Mouse (Mus musculus) NIH3T3 (cell line): Measurements from ENCODE around the gene Cpsf4l.

Experiments used
- DNase-seq: peaks from one replicate; pipeline ENCODE4 v3.0.0-alpha.2; 2012; ENCODE audit warnings: low read depth

Gene Cpsf4l

GRCm38 (mm10) chr11:113709731-113710256 is at the start of gene Cpsf4l:
TSS of gene Cpsf4l (minus strand) at chr11:113710017.
- DNase-seq: no peak

- DNase-seq: no peak
Measured at GRCm38 (mm10) chr11:113758851-113759250, 49.0 kb upstream of the Cpsf4l start.

GRCm38 (mm10) chr11:113756578-113756977 is 46.8 kb upstream of the Cpsf4l start:
- DNase-seq: peak; percentile 51

- DNase-seq: no peak
Measured at GRCm38 (mm10) chr11:113755878-113756277, 46.1 kb upstream of the Cpsf4l start.

- DNase-seq: no peak
Measured at GRCm38 (mm10) chr11:113754845-113755244, 45.0 kb upstream of the Cpsf4l start.

GRCm38 (mm10) chr11:113752685-113753430 is 43.0 kb upstream of the Cpsf4l start:
- no peak for DNase-seq

- DNase-seq: no peak
Measured at GRCm38 (mm10) chr11:113752158-113752661, 42.4 kb upstream of the Cpsf4l start.

- peak; percentile 96 for DNase-seq
Measured at GRCm38 (mm10) chr11:113751484-113752084, 41.8 kb upstream of the Cpsf4l start, which contains the start of gene Cdc42ep4. TSS of gene Cdc42ep4 (minus strand) at chr11:113751881.

GRCm38 (mm10) chr11:113750571-113751483 is 41.0 kb upstream of the Cpsf4l start:
- DNase-seq: peak; percentile 90

GRCm38 (mm10) chr11:113749749-113750351 is 40.0 kb upstream of the Cpsf4l start:
- DNase-seq: peak; percentile 63

- DNase-seq: peak; percentile 52
Measured at GRCm38 (mm10) chr11:113748797-113749521, 39.1 kb upstream of the Cpsf4l start.

GRCm38 (mm10) chr11:113747725-113748380 is 38.0 kb upstream of the Cpsf4l start:
- DNase-seq: no peak

GRCm38 (mm10) chr11:113747056-113747455 is 37.2 kb upstream of the Cpsf4l start:
- DNase-seq: no peak

- no peak for DNase-seq
Measured at GRCm38 (mm10) chr11:113745961-113746360, 36.1 kb upstream of the Cpsf4l start.

GRCm38 (mm10) chr11:113742998-113743397 is 33.2 kb upstream of the Cpsf4l start:
- no peak for DNase-seq

- no peak for DNase-seq
Measured at GRCm38 (mm10) chr11:113740100-113740499, 30.3 kb upstream of the Cpsf4l start.

- no peak for DNase-seq
Measured at GRCm38 (mm10) chr11:113739213-113739612, 29.4 kb upstream of the Cpsf4l start.

GRCm38 (mm10) chr11:113737912-113738311 is 28.1 kb upstream of the Cpsf4l start:
- DNase-seq: no peak

GRCm38 (mm10) chr11:113737553-113737854 is 27.7 kb upstream of the Cpsf4l start:
- DNase-seq: no peak

- no peak for DNase-seq
Measured at GRCm38 (mm10) chr11:113736848-113737552, 27.2 kb upstream of the Cpsf4l start.
